Mouse (Mus musculus) forebrain, embryonic 12.5 days (tissue): ENCODE data around the gene Hist1h2ai. TPM values are rescaled to one million over a fixed set of nuclear protein-coding genes. Genes with fewer than 3 reads are reported as not detected.
A peak's percentile ranks its signal among the peaks of the same experiment; 100 is the strongest.

ENCODE experiments used
- ATAC-seq: fragments of 200-750 bp; cut with Nextera tagmentation; 2 replicates; pipeline ENCODE4 v1.8.0; 2017; ENCODE audit warnings: moderate TSS enrichment; ENCODE audit not compliant: low FRiP score
- H3K27ac ChIP-seq: fragments of 300-500 bp; sonication (generic); 2 replicates; pipeline ENCODE4 v1.5.1; 2016; ENCODE audit warnings: mild to moderate bottlenecking
- H3K27me3 ChIP-seq: fragments of 300-500 bp; sonication (generic); 2 replicates; pipeline ENCODE4 v1.6.1; 2016; ENCODE audit warnings: mild to moderate bottlenecking
- H3K36me3 ChIP-seq: fragments of 300-500 bp; sonication (generic); replicated peaks from 2 replicates; pipeline ENCODE4 v1.6.1; 2016; ENCODE audit warnings: mild to moderate bottlenecking
- H3K4me1 ChIP-seq: fragments of 300-500 bp; sonication (generic); 2 replicates; pipeline ENCODE4 v1.6.1; 2016
- H3K4me2 ChIP-seq: fragments of 300-500 bp; sonication (generic); 2 replicates; pipeline ENCODE4 v1.6.1; 2016; ENCODE audit warnings: mild to moderate bottlenecking, moderate library complexity
- H3K4me3 ChIP-seq: fragments of 300-500 bp; sonication (generic); replicated peaks from 2 replicates; pipeline ENCODE4 v1.5.1; 2016; ENCODE audit warnings: mild to moderate bottlenecking
- H3K9ac ChIP-seq: fragments of 300-500 bp; sonication (generic); 2 replicates; pipeline ENCODE4 v1.6.1; 2016; ENCODE audit warnings: mild to moderate bottlenecking
- H3K9me3 ChIP-seq: fragments of 300-500 bp; sonication (generic); 2 replicates; pipeline ENCODE4 v1.6.1; 2016
- WGBS: fragments of 180-500 bp; shearing (Covaris S2); methylation state at CpG from one replicate; pipeline ENCODE4 v1.1.7; 2016; 5-methylcytosine and 5-hydroxymethylcytosine counted together
- microRNA-seq: library from miRNA; unstranded; fragments of <30 nt; microRNA quantifications from one replicate; pipeline ENCODE4, GENCODE M21; 2017
- polyA plus RNA-seq: library from polyadenylated mRNA; unstranded; fragments of >200 nt; fragmentation: Nextera tagmentation; extraction: Ambion mirVana; gene quantifications from 2 replicates; pipeline ENCODE4 v1.2.1, GENCODE M21; 2016

The Hist1h2ai gene
- polyA plus RNA-seq, 1 experiment from 2014 or later, result 22.2 TPM

GRCm38 (mm10) chr13:21755707-21756106 lies 39.5 kb downstream of the Hist1h2ai start:
- Histone ChIP-seq H3K27ac (no peak overlapping the region), H3K9me3 (no peaks in the 10 kb centered on the region), H3K4me1 (peaks cover 20% of the 10 kb centered on the region), H3K9ac (no peak overlapping the region), H3K36me3 (no peaks in the 10 kb centered on the region), H3K4me2 (peak overlapping the region; percentile 38; the same call in 1 of the 2 replicates), H3K4me3 (no peak overlapping the region), H3K27me3 (no peaks in the 10 kb centered on the region)
- ATAC-seq, result no peak
- 71% methylated on average over 1 of the region's 1 CpGs for WGBS

Small RNAs within 50 kb of the gene (microRNA-seq; reads per million reads assigned to microRNA genes)
- gene Gm44357 (not detected), gene Gm44367 (not detected), gene Gm44454 (not detected)

Other genes starting within 250 kb of the Hist1h2ai start
- gene Nkapl, start 247.9 kb upstream of the Hist1h2ai start, polyA plus RNA-seq, result 3.1 and 3.3 TPM in 2 replicates
- gene Zkscan4, start 237.5 kb upstream of the Hist1h2ai start, polyA plus RNA-seq, result 6.3 and 6.4 TPM in 2 replicates
- gene Gm10065, start 237.0 kb upstream of the Hist1h2ai start, polyA plus RNA-seq, result not detected in 2 replicates
- 0.17 and 0.54 TPM in 2 replicates for gene AK157302, start 221.2 kb upstream of the Hist1h2ai start, polyA plus RNA-seq
- gene Gm11273, start 215.0 kb upstream of the Hist1h2ai start, polyA plus RNA-seq, result 2.4 and 2.5 TPM in 2 replicates
- 8.9 and 10.1 TPM in 2 replicates for gene Zkscan8, start 185.3 kb upstream of the Hist1h2ai start, polyA plus RNA-seq
- 0.17 and 0.22 TPM in 2 replicates for gene Olfr1366, start 173.6 kb upstream of the Hist1h2ai start, polyA plus RNA-seq
- not detected in 2 replicates for gene Olfr1535, start 156.5 kb upstream of the Hist1h2ai start, polyA plus RNA-seq
- gene Olfr1364, start 134.7 kb upstream of the Hist1h2ai start, polyA plus RNA-seq, result not detected in 2 replicates
- gene Olfr1362, start 102.4 kb upstream of the Hist1h2ai start, polyA plus RNA-seq, result not detected in 2 replicates
- not detected in 2 replicates for gene Olfr11, start 73.9 kb upstream of the Hist1h2ai start, polyA plus RNA-seq
- gene Olfr1361, start 53.0 kb upstream of the Hist1h2ai start, polyA plus RNA-seq, result not detected in 2 replicates
- gene Olfr1360, start 39.0 kb upstream of the Hist1h2ai start, polyA plus RNA-seq, result not detected in 2 replicates
- not detected in 2 replicates for gene Olfr1359, start 18.3 kb upstream of the Hist1h2ai start, polyA plus RNA-seq
- gene Hist1h2bl, start 279 bp upstream of the Hist1h2ai start, polyA plus RNA-seq, result 4.8 TPM in 1 of 2 replicates, not detected in the other
- gene Hist1h3h, start 1.2 kb downstream of the Hist1h2ai start, polyA plus RNA-seq, result 13.8 and 14.8 TPM in 2 replicates
- gene Hist1h2bm, start 5.6 kb downstream of the Hist1h2ai start, polyA plus RNA-seq, result 5.8 and 5.9 TPM in 2 replicates
- gene Hist1h4j, start 18.6 kb downstream of the Hist1h2ai start, polyA plus RNA-seq, result 0.74 and 0.86 TPM in 2 replicates
- 2.4 and 4.5 TPM in 2 replicates for gene Hist1h4k, start 34.1 kb downstream of the Hist1h2ai start, polyA plus RNA-seq
- gene Hist1h2ak, start 37.4 kb downstream of the Hist1h2ai start, polyA plus RNA-seq, result 34.1 and 37.7 TPM in 2 replicates
- gene Hist1h2bn, start 37.7 kb downstream of the Hist1h2ai start, polyA plus RNA-seq, result 4.9 and 5.2 TPM in 2 replicates
- gene Hist1h1b, start 64.2 kb downstream of the Hist1h2ai start, polyA plus RNA-seq, result 44.0 and 46.6 TPM in 2 replicates
- gene Hist1h3i, start 66.9 kb downstream of the Hist1h2ai start, polyA plus RNA-seq, result 166 and 188 TPM in 2 replicates
- 13.9 and 15.0 TPM in 2 replicates for gene Hist1h2an, start 70.8 kb downstream of the Hist1h2ai start, polyA plus RNA-seq
- 3.0 and 5.2 TPM in 2 replicates for gene Hist1h2bp, start 71.0 kb downstream of the Hist1h2ai start, polyA plus RNA-seq
- gene Hist1h2bq, start 93.8 kb downstream of the Hist1h2ai start, polyA plus RNA-seq, result 23.9 and 32.5 TPM in 2 replicates
- gene Hist1h2ao, start 94.0 kb downstream of the Hist1h2ai start, polyA plus RNA-seq, result not detected in 2 replicates
- not detected in 2 replicates for gene Hist1h4m, start 95.3 kb downstream of the Hist1h2ai start, polyA plus RNA-seq
- 12.5 and 13.8 TPM in 2 replicates for gene Hist1h4n, start 115.8 kb downstream of the Hist1h2ai start, polyA plus RNA-seq
- 6,142 and 6,230 TPM in 2 replicates for gene Hist1h2ap, start 117.1 kb downstream of the Hist1h2ai start, polyA plus RNA-seq
- 24.5 and 30.9 TPM in 2 replicates for gene Hist1h2br, start 117.3 kb downstream of the Hist1h2ai start, polyA plus RNA-seq
- 24.5 and 26.7 TPM in 2 replicates for gene Zfp184, start 228.7 kb downstream of the Hist1h2ai start, polyA plus RNA-seq